Mouse (Mus musculus) heart, embryonic 13.5 days (tissue): ENCODE results near the gene Eed. TPM values are rescaled to one million over a fixed set of nuclear protein-coding genes. Genes with fewer than 3 reads are reported as not detected.

Experiments
- ATAC-seq: fragments of 200-750 bp; cut with Nextera tagmentation; 2 replicates; pipeline ENCODE4 v1.8.0; 2017; ENCODE audit warnings: moderate TSS enrichment; ENCODE audit not compliant: insufficient number of reproducible peaks, low FRiP score, low TSS enrichment; ENCODE audit errors: extremely low read depth
- H3K27ac ChIP-seq: fragments of 300-500 bp; sonication (generic); replicated peaks from 2 replicates; pipeline ENCODE4 v1.5.1; 2015; ENCODE audit warnings: moderate library complexity, mild to moderate bottlenecking, inconsistent platforms
- H3K27me3 ChIP-seq: fragments of 300-500 bp; sonication (generic); replicated peaks from 2 replicates; pipeline ENCODE4 v1.6.1; 2015; ENCODE audit warnings: mild to moderate bottlenecking, inconsistent platforms
- H3K36me3 ChIP-seq: fragments of 300-500 bp; sonication (generic); 2 replicates; pipeline ENCODE4 v1.6.1; 2015; ENCODE audit warnings: mild to moderate bottlenecking, inconsistent platforms
- H3K4me1 ChIP-seq: fragments of 300-500 bp; sonication (generic); 2 replicates; pipeline ENCODE4 v1.6.1; 2015; ENCODE audit warnings: inconsistent platforms
- H3K4me2 ChIP-seq: fragments of 300-500 bp; sonication (generic); 2 replicates; pipeline ENCODE4 v1.6.1; 2015; ENCODE audit warnings: inconsistent platforms, mild to moderate bottlenecking, moderate library complexity
- H3K4me3 ChIP-seq: fragments of 300-500 bp; sonication (generic); 2 replicates; pipeline ENCODE4 v1.5.1; 2015; ENCODE audit warnings: moderate library complexity, mild to moderate bottlenecking, inconsistent platforms
- H3K9ac ChIP-seq: fragments of 300-500 bp; sonication (generic); 2 replicates; pipeline ENCODE4 v1.6.1; 2015; ENCODE audit warnings: inconsistent platforms, mild to moderate bottlenecking, moderate library complexity
- H3K9me3 ChIP-seq: fragments of 300-500 bp; sonication (generic); 2 replicates; pipeline ENCODE4 v1.6.1; 2016; ENCODE audit warnings: inconsistent platforms
- WGBS: fragments of 180-500 bp; shearing (Covaris S2); methylation state at CpG from one replicate; pipeline ENCODE4 v1.1.7; 2015; ENCODE audit warnings: mixed read lengths; 5-methylcytosine and 5-hydroxymethylcytosine counted together
- polyA plus RNA-seq: library from polyadenylated mRNA; unstranded; fragments of >200 nt; fragmentation: Nextera tagmentation; extraction: Ambion mirVana; gene quantifications from 2 replicates; pipeline ENCODE4 v1.2.1, GENCODE M21; 2015

Eed gene
- polyA plus RNA-seq, result 42.0 and 45.5 TPM in 2 replicates

GRCm38 (mm10) chr7:89980485-89981422 lies at the start of gene Eed:
TSS of gene Eed (minus strand) at chr7:89980983.
- H3K9ac ChIP-seq, result peak within 1 kb of the TSS; percentile 93
- peak within 1 kb of the TSS; percentile 99 for H3K27ac ChIP-seq
- H3K4me3 ChIP-seq, result peak within 1 kb of the TSS; percentile 81
- 0% methylated on average over 66 of the region's 87 CpGs for WGBS
- H3K4me2 ChIP-seq, result peak within 1 kb of the TSS; percentile 84
- peak; percentile 83 for ATAC-seq
- peaks cover 13% of the 10 kb centered on the region for H3K36me3 ChIP-seq
- H3K4me1 ChIP-seq, result peaks cover 20% of the 10 kb centered on the region
- no peaks in the 10 kb centered on the region for H3K9me3 ChIP-seq
- no peaks in the 10 kb centered on the region for H3K27me3 ChIP-seq

GRCm38 (mm10) chr7:90029548-90030485 lies 49.0 kb upstream of the Eed start:
- WGBS, result 21% methylated on average over 20 of the region's 20 CpGs
- H3K9me3 ChIP-seq, result no peaks in the 10 kb centered on the region
- peak overlapping the region; percentile 62 for H3K9ac ChIP-seq
- peak overlapping the region; percentile 86 for H3K27ac ChIP-seq
- H3K4me3 ChIP-seq, result peak overlapping the region; percentile 30
- no peaks in the 10 kb centered on the region for H3K27me3 ChIP-seq
- H3K4me2 ChIP-seq, result peak overlapping the region; percentile 61
- ATAC-seq, result no peak
- H3K4me1 ChIP-seq, result peaks cover 52% of the 10 kb centered on the region
- no peaks in the 10 kb centered on the region for H3K36me3 ChIP-seq

DNA sequence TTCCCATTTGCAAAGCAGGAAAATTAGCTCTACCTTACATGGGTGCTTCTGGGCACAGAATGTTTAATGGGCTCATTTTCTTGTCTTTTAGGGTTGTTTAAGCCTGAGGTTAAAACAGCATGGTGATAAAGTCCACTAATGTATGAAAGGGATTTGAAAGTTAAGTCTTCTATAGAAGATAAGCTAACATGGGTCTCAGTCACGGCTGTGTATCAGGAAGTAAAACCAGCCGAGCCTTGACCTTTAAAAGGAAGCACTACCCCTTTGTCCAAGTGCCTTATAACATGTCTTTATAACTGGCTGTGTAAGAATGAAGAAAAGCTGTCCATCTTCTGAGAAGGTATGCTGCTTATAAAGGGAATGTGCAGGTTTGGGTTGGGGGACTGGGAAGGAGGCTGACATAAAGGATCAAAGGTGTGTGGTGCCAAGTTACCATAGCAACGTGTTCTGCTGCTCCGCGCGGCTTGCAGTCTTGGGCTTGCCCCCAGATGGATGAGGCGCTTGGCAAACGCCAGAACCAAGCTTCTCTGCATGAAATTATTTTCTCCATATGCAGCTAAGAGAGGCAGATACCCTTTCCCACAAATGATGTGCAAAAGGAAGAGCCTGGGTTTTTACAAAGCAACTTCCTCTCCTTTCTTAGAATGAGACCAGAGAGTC lies 48.2 kb upstream of the Eed start:
- Histone ChIP-seq H3K9ac (0 out of 2 replicates have a peak overlapping the region, but pooled peaks have one; percentile 62), H3K36me3 (no peaks in the 10 kb centered on the region), H3K4me2 (peak overlapping the region; percentile 61), H3K4me3 (no peak overlapping the region), H3K27me3 (no peaks in the 10 kb centered on the region), H3K4me1 (peaks cover 50% of the 10 kb centered on the region), H3K27ac (peak overlapping the region; percentile 86), H3K9me3 (no peaks in the 10 kb centered on the region)
- no peak for ATAC-seq
- 15% methylated on average over 8 of the region's 8 CpGs for WGBS

- Histone ChIP-seq H3K36me3 (no peaks in the 10 kb centered on the region), H3K9ac (no peak overlapping the region), H3K27me3 (no peaks in the 10 kb centered on the region), H3K4me2 (no peak overlapping the region), H3K4me3 (no peak overlapping the region), H3K9me3 (no peaks in the 10 kb centered on the region), H3K27ac (no peak overlapping the region), H3K4me1 (peaks cover 40% of the 10 kb centered on the region)
- WGBS, result 37% methylated on average over 6 of the region's 6 CpGs
- ATAC-seq, result no peak
Observed at GRCm38 (mm10) chr7:90024975-90025374, 44.2 kb upstream of the Eed start.

- Histone ChIP-seq H3K4me3 (no peak overlapping the region), H3K27ac (peak overlapping the region; percentile 76), H3K9me3 (no peaks in the 10 kb centered on the region), H3K4me2 (no peak overlapping the region), H3K36me3 (no peaks in the 10 kb centered on the region), H3K27me3 (no peaks in the 10 kb centered on the region), H3K9ac (no peak overlapping the region), H3K4me1 (peaks cover 26% of the 10 kb centered on the region)
- WGBS, result 32% methylated on average over 8 of the region's 9 CpGs
- ATAC-seq, result no peak; the same call in 1 of the 2 replicates
Observed at GRCm38 (mm10) chr7:90022974-90023707, 42.4 kb upstream of the Eed start.

GRCm38 (mm10) chr7:90020331-90020730 lies 39.5 kb upstream of the Eed start:
- H3K4me2 ChIP-seq, result no peak overlapping the region

GRCm38 (mm10) chr7:90019570-90019969 lies 38.8 kb upstream of the Eed start:
- no peak for ATAC-seq
- Histone ChIP-seq H3K27me3 (no peaks in the 10 kb centered on the region), H3K27ac (no peak overlapping the region), H3K9me3 (no peaks in the 10 kb centered on the region), H3K4me1 (peaks cover 22% of the 10 kb centered on the region), H3K36me3 (no peaks in the 10 kb centered on the region), H3K9ac (no peak overlapping the region), H3K4me2 (no peak overlapping the region), H3K4me3 (no peak overlapping the region)
- 71% methylated on average over 8 of the region's 10 CpGs for WGBS

More at GRCm38 (mm10) chr7:90020331-90020730, 39.5 kb upstream of the Eed start:
- Histone ChIP-seq H3K36me3 (no peaks in the 10 kb centered on the region), H3K9ac (no peak overlapping the region), H3K4me1 (peaks cover 29% of the 10 kb centered on the region), H3K9me3 (no peaks in the 10 kb centered on the region), H3K27ac (no peak overlapping the region), H3K4me3 (no peak overlapping the region), H3K27me3 (no peaks in the 10 kb centered on the region)
- no peak for ATAC-seq
- WGBS, result 91% methylated on average over 6 of the region's 6 CpGs

DNA sequence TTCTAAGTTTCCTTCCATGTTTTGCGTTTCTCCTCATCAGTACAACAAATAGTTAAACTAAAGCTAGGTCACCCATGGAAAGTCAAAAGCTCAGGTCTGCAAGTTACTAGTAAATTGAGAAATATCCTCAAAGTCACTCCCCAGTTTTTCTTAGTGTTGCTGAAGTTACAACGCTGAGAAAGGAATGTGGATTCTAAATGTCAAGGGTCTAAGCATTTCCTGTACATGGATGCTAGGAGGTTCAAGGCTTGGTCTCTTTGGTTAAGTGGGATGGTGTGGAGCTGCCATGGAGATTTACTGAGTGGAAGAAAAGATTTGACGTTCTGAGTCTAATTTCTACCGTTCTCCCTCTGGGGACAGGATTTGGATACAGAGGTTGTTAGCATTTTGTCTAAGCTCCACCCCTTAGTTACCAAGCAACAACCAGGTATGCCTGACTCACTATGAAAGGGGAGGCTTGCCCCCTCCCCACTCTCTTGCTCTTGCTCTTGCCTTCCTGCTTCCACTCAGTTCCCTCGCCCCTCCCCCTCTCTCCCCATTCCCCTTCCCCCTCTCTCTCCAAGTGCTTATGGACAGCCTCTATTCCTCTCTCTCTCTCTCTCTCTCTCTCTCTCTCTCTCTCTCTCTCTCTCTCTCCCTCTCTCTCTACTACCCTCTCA lies 36.3 kb upstream of the Eed start:
- 22% methylated on average over 5 of the region's 5 CpGs for WGBS
- Histone ChIP-seq H3K9me3 (no peaks in the 10 kb centered on the region), H3K4me2 (no peak overlapping the region), H3K27me3 (no peaks in the 10 kb centered on the region), H3K36me3 (no peaks in the 10 kb centered on the region), H3K27ac (no peak overlapping the region), H3K4me1 (peaks cover 10% of the 10 kb centered on the region; the same call in 1 of the 2 replicates), H3K4me3 (no peak overlapping the region), H3K9ac (no peak overlapping the region)
- ATAC-seq, result no peak

DNA sequence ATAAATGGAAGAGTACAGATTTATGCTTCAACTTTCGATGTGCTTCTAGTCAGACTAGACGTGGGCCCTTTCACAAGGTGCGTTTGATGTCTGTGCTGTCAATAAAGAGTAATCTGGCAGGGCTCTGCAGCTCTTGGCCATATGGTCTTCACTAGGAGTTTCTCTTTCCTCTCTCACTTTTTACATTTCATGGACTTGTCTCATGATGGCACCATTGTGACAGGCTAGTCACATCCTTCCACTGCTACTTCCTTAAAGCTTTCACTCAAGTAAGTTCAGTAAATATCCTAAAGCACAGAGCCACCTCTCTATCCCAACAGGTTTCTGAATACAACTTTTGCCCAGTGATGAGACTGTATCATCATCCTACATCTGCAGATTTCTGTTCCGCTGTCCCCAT lies 35.7 kb upstream of the Eed start:
- 60% methylated on average over 4 of the region's 4 CpGs for WGBS
- H3K27me3 ChIP-seq, result no peaks in the 10 kb centered on the region
- no peaks in the 10 kb centered on the region for H3K36me3 ChIP-seq
- H3K9me3 ChIP-seq, result no peaks in the 10 kb centered on the region
- no peak for ATAC-seq
- peaks cover 10% of the 10 kb centered on the region; the same call in 1 of the 2 replicates for H3K4me1 ChIP-seq
- no peak overlapping the region for H3K9ac ChIP-seq
- no peak overlapping the region for H3K27ac ChIP-seq
- no peak overlapping the region for H3K4me2 ChIP-seq
- no peak overlapping the region for H3K4me3 ChIP-seq
